Mouse (Mus musculus) ES-Bruce4 (cell line): ENCODE results near the gene Coro6.

Source experiments
- CTCF ChIP-seq: IDR thresholded peaks from one replicate; pipeline ENCODE4 v1.8.1; 2011; ENCODE audit warnings: low read depth, low read length
- POLR2A ChIP-seq: IDR thresholded peaks from one replicate; pipeline ENCODE4 v1.8.1; 2011; ENCODE audit warnings: low read length; ENCODE audit not compliant: insufficient read depth

- TF ChIP-seq POLR2A (no peak), CTCF (no peak)
These were observed 21.5 kb downstream of the Coro6 start for GRCm38 (mm10) chr11:77483510-77484255.
